Mouse (Mus musculus) lung, adult 2 months (tissue): ENCODE data around the gene Prkg1. TPM values are rescaled to one million over a fixed set of nuclear protein-coding genes. Genes with fewer than 3 reads are reported as not detected.

Experiments used
- DNase-seq: peaks from one replicate; pipeline ENCODE4 v3.0.0; 2022
- H3K4me1 ChIP-seq: fragments of 200-500 bp; 2 replicates; pipeline ENCODE4 v1.6.1; 2011; ENCODE audit warnings: low read length; ENCODE audit not compliant: control insufficient read depth, insufficient read depth
- H3K4me3 ChIP-seq: fragments of 200-500 bp; replicated peaks from 2 replicates; pipeline ENCODE3; 2011; ENCODE audit warnings: low read depth, mild to moderate bottlenecking, control low read depth, low read length; ENCODE audit errors: extremely low read depth
- CTCF ChIP-seq: fragments of 200-500 bp; IDR thresholded peaks from 2 replicates; pipeline ENCODE4 v1.5.1; 2011; ENCODE audit warnings: mild to moderate bottlenecking, low read length, control low read depth; ENCODE audit not compliant: insufficient read depth
- POLR2A ChIP-seq: fragments of 200-500 bp; IDR thresholded peaks from 2 replicates; pipeline ENCODE4 v1.6.1; 2011; ENCODE audit warnings: low read depth, mild to moderate bottlenecking, control low read depth, low read length, borderline replicate concordance; ENCODE audit errors: extremely low read depth
- WGBS: fragments of 180-500 bp; shearing (Covaris S2); methylation state at CpG from one replicate; pipeline ENCODE4 v1.1.7; 2018; 5-methylcytosine and 5-hydroxymethylcytosine counted together
- polyA plus RNA-seq: library from polyadenylated mRNA; depleted of rRNA; stranded (reverse); fragments of >200 nt; gene quantifications from 2 replicates; pipeline ENCODE4 v1.2.3, GENCODE M21; 2012

Gene Prkg1
- polyA plus RNA-seq, 1 experiment: 6.0 TPM

- DNase-seq: no peak
- WGBS: 84% methylated on average over 3 of the region's 3 CpGs
- no peaks in the 10 kb centered on the region for H3K4me1 ChIP-seq
- TF ChIP-seq POLR2A (no peak), CTCF (no peak)
- H3K4me3 ChIP-seq: no peak overlapping the region
Measured at GRCm38 (mm10) chr19:31011528-31012133, 753.2 kb downstream of the Prkg1 start.

- WGBS: 86% methylated on average over 2 of the region's 2 CpGs
- DNase-seq: no peak
- no peak for TF ChIP-seq POLR2A
- no peak for TF ChIP-seq CTCF
- Histone ChIP-seq H3K4me3 (no peak overlapping the region), H3K4me1 (no peaks in the 10 kb centered on the region)
Measured at GRCm38 (mm10) chr19:30998572-30998971, 766.3 kb downstream of the Prkg1 start.

- DNase-seq: no peak
- WGBS: 77% methylated on average over 4 of the region's 4 CpGs
- Histone ChIP-seq H3K4me1 (no peaks in the 10 kb centered on the region), H3K4me3 (no peak overlapping the region)
- TF ChIP-seq POLR2A (no peak), CTCF (no peak)
Measured at GRCm38 (mm10) chr19:30990390-30990789, 774.4 kb downstream of the Prkg1 start.

GRCm38 (mm10) chr19:30982436-30982835, 782.4 kb downstream of the Prkg1 start:
- TF ChIP-seq POLR2A (no peak), CTCF (no peak)
- no peak for DNase-seq
- Histone ChIP-seq H3K4me1 (no peaks in the 10 kb centered on the region), H3K4me3 (no peak overlapping the region)
- 94% methylated on average over 4 of the region's 4 CpGs for WGBS

GRCm38 (mm10) chr19:30978096-30978495, 786.7 kb downstream of the Prkg1 start:
- no peak for TF ChIP-seq CTCF
- no peak for TF ChIP-seq POLR2A
- Histone ChIP-seq H3K4me1 (no peaks in the 10 kb centered on the region), H3K4me3 (no peak overlapping the region)
- DNase-seq: no peak
- WGBS: 85% methylated on average over 4 of the region's 4 CpGs

GRCm38 (mm10) chr19:30950610-30951009, 814.2 kb downstream of the Prkg1 start:
- WGBS: 69% methylated on average over 3 of the region's 3 CpGs
- no peak for DNase-seq
- no peaks in the 10 kb centered on the region for H3K4me1 ChIP-seq
- no peak overlapping the region for H3K4me3 ChIP-seq
- TF ChIP-seq CTCF (no peak), POLR2A (no peak)

- no peak overlapping the region for H3K4me3 ChIP-seq
- 54% methylated on average over 1 of the region's 1 CpGs for WGBS
- no peaks in the 10 kb centered on the region for H3K4me1 ChIP-seq
- DNase-seq: no peak
- TF ChIP-seq POLR2A (no peak), CTCF (no peak)
Measured at GRCm38 (mm10) chr19:30948202-30948601, 816.6 kb downstream of the Prkg1 start.

GRCm38 (mm10) chr19:30942369-30942992, 822.4 kb downstream of the Prkg1 start:
- TF ChIP-seq CTCF: no peak
- Histone ChIP-seq H3K4me1 (no peaks in the 10 kb centered on the region), H3K4me3 (no peak overlapping the region)
- 9% methylated on average over 5 of the region's 5 CpGs for WGBS
- no peak for DNase-seq

GRCm38 (mm10) chr19:30938058-30938457, 826.8 kb downstream of the Prkg1 start:
- Histone ChIP-seq H3K4me1 (no peaks in the 10 kb centered on the region), H3K4me3 (no peak overlapping the region)
- DNase-seq: no peak
- TF ChIP-seq CTCF (no peak), POLR2A (no peak)
- 80% methylated on average over 2 of the region's 2 CpGs for WGBS

- TF ChIP-seq POLR2A: no peak
- no peak for TF ChIP-seq CTCF
- Histone ChIP-seq H3K4me3 (no peak overlapping the region), H3K4me1 (no peaks in the 10 kb centered on the region)
- WGBS: 86% methylated on average over 5 of the region's 5 CpGs
- DNase-seq: no peak
Measured at GRCm38 (mm10) chr19:30931469-30932192, 833.2 kb downstream of the Prkg1 start.
